Mouse (Mus musculus) limb, embryonic 11.5 days (tissue): Measurements from ENCODE around the gene Tns4. TPM values are rescaled to one million over a fixed set of nuclear protein-coding genes. Genes with fewer than 3 reads are reported as not detected.

Experiments used
- ATAC-seq: fragments of 200-750 bp; cut with Nextera tagmentation; 2 replicates; pipeline ENCODE4 v1.8.0; 2017; ENCODE audit warnings: low read depth; ENCODE audit not compliant: insufficient number of reproducible peaks, low FRiP score, low TSS enrichment
- DNase-seq: peaks from one replicate; pipeline ENCODE4 v3.0.0-alpha.2; 2015; ENCODE audit warnings: low spot score
- H3K27ac ChIP-seq: fragments of 300-500 bp; sonication (generic); replicated peaks from 2 replicates; pipeline ENCODE4 v1.5.1; 2014; ENCODE audit warnings: low read depth, mild to moderate bottlenecking, low read length
- H3K27me3 ChIP-seq: fragments of 300-500 bp; sonication (generic); 2 replicates; pipeline ENCODE4 v1.6.1; 2014; ENCODE audit warnings: mild to moderate bottlenecking, low read length, mixed read lengths; ENCODE audit not compliant: control insufficient read depth, insufficient read depth
- H3K36me3 ChIP-seq: fragments of 300-500 bp; sonication (generic); 2 replicates; pipeline ENCODE4 v1.6.1; 2014; ENCODE audit warnings: mild to moderate bottlenecking, low read length, moderate library complexity, mixed read lengths; ENCODE audit not compliant: control insufficient read depth, insufficient read depth
- H3K4me1 ChIP-seq: fragments of 300-500 bp; sonication (generic); 2 replicates; pipeline ENCODE4 v1.6.1; 2014; ENCODE audit warnings: low read length, mixed read lengths; ENCODE audit not compliant: control insufficient read depth, insufficient read depth
- H3K4me2 ChIP-seq: fragments of 300-500 bp; sonication (generic); 2 replicates; pipeline ENCODE4 v1.6.1; 2014; ENCODE audit warnings: low read depth, mild to moderate bottlenecking, moderate library complexity; ENCODE audit not compliant: severe bottlenecking
- H3K4me3 ChIP-seq: fragments of 300-500 bp; sonication (generic); 2 replicates; pipeline ENCODE4 v1.5.1; 2014; ENCODE audit warnings: low read depth, low read length
- H3K9ac ChIP-seq: fragments of 300-500 bp; sonication (generic); 2 replicates; pipeline ENCODE4 v1.6.1; 2014; ENCODE audit warnings: mild to moderate bottlenecking, low read length
- H3K9me3 ChIP-seq: fragments of 300-500 bp; sonication (generic); 2 replicates; pipeline ENCODE4 v1.6.1; 2016; ENCODE audit warnings: low read length; ENCODE audit not compliant: control insufficient read depth
- WGBS: fragments of 180-500 bp; shearing (Covaris S2); extraction: QIAGEN DNeasy Blood & Tissue Kit; methylation state at CpG from one replicate; pipeline ENCODE4 v1.1.7; 2014; 5-methylcytosine and 5-hydroxymethylcytosine counted together
- polyA plus RNA-seq: library from polyadenylated mRNA; unstranded; fragments of >200 nt; fragmentation: Nextera tagmentation; extraction: Ambion mirVana; gene quantifications from 2 replicates; pipeline ENCODE4 v1.2.1, GENCODE M21; 2014

Tns4 gene
- polyA plus RNA-seq, 1 experiment from 2014 or later, result 1.6 TPM

DNA sequence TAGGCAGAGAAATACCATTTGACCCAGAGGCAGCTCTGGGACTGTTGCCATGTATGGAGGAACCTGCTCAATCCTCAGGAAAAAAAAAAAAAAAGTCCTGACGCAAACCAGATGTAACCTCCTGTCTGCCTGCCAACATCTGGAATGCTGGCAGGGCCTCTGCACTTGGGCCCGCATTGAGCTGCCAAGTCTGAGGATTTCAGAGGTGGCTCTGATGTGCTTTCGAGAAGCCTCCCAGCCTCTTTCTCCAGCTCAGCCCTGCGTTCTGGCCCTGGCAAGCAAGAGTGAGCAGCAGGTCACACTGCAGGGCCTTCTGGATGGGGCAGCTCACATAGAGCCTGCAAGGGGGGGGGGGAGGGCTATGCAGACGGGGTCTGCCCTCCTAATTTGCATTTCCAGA is 42.0 kb downstream of the Tns4 start:
- DNase-seq (peak; percentile 62), ATAC-seq (0 out of 2 replicates have a peak, but pooled peaks have one; percentile 22)
- Histone ChIP-seq H3K4me2 (peak overlapping the region; percentile 50; the same call in 1 of the 2 replicates), H3K27me3 (no peaks in the 10 kb centered on the region), H3K9me3 (no peaks in the 10 kb centered on the region), H3K4me3 (no peak overlapping the region), H3K36me3 (peaks cover 30% of the 10 kb centered on the region), H3K27ac (peak overlapping the region; percentile 81), H3K9ac (peak overlapping the region; percentile 12; the same call in 1 of the 2 replicates), H3K4me1 (peaks cover 48% of the 10 kb centered on the region)
- WGBS, result 18% methylated on average over 5 of the region's 5 CpGs

DNA sequence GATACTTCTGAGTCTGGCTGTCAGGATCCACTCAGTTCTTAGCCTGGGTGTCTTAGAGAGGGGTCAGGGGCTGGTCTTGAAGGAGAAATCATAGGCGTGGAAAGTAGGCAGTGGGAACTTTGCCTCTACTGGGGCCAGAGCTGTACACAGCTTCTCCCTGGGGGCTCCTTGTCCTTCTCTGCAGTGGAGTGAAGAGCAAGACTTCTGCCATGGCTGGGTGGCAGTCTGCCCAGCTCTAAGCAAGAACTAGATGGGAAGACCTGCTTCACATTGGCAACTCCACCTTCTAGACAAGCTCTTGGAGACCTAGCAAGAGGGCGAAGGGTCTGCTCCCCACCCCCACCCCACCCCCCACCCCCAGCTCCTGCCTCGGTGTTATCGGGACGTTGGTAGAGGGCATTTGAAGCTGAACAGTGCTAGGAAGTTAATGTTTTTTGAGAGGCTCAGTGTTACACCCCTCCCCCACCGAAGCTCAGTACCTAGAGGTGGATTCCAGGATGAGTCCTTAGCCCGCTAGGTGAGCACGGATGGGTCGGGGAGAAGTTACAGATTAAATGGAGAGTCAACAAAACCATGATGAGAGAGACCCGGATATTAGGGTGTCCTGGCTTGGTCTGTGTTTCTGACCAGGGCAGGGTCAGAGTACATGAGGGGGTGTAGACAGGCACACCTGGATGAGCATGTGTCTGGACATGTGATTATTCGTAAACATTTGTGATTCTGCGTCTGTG is 43.8 kb downstream of the Tns4 start:
- ATAC-seq (no peak), DNase-seq (no peak)
- Histone ChIP-seq H3K4me3 (peak overlapping the region; percentile 29), H3K9ac (no peak overlapping the region), H3K36me3 (peaks cover 20% of the 10 kb centered on the region), H3K27ac (0 out of 2 replicates have a peak overlapping the region, but pooled peaks have one; percentile 0), H3K4me1 (peaks cover 51% of the 10 kb centered on the region), H3K9me3 (no peaks in the 10 kb centered on the region), H3K27me3 (no peaks in the 10 kb centered on the region), H3K4me2 (peak overlapping the region; percentile 50)
- 71% methylated on average over 12 of the region's 12 CpGs for WGBS

GRCm38 (mm10) chr11:99044306-99044705 is 44.8 kb downstream of the Tns4 start:
- H3K27me3 ChIP-seq, result no peaks in the 10 kb centered on the region
- peaks cover 51% of the 10 kb centered on the region for H3K4me1 ChIP-seq
- DNase-seq (no peak), ATAC-seq (no peak)
- 50% methylated on average over 5 of the region's 5 CpGs for WGBS
- no peaks in the 10 kb centered on the region for H3K9me3 ChIP-seq
- no peak overlapping the region; the same call in 1 of the 2 replicates for H3K9ac ChIP-seq
- peak overlapping the region; percentile 29 for H3K4me3 ChIP-seq
- peaks cover 12% of the 10 kb centered on the region for H3K36me3 ChIP-seq
- 0 out of 2 replicates have a peak overlapping the region, but pooled peaks have one; percentile 36 for H3K27ac ChIP-seq
- peak overlapping the region; percentile 50 for H3K4me2 ChIP-seq

GRCm38 (mm10) chr11:99043632-99044031 is 45.5 kb downstream of the Tns4 start:
- no peak overlapping the region for H3K9ac ChIP-seq
- no peaks in the 10 kb centered on the region for H3K9me3 ChIP-seq
- no peak for ATAC-seq
- no peaks in the 10 kb centered on the region for H3K27me3 ChIP-seq
- H3K4me1 ChIP-seq, result peaks cover 51% of the 10 kb centered on the region
- peak overlapping the region; percentile 29 for H3K4me3 ChIP-seq
- 65% methylated on average over 6 of the region's 6 CpGs for WGBS
- H3K36me3 ChIP-seq, result peaks cover 6% of the 10 kb centered on the region; the same call in 1 of the 2 replicates
- no peak for DNase-seq
- H3K4me2 ChIP-seq, result peak overlapping the region; percentile 50
- H3K27ac ChIP-seq, result no peak overlapping the region

DNA sequence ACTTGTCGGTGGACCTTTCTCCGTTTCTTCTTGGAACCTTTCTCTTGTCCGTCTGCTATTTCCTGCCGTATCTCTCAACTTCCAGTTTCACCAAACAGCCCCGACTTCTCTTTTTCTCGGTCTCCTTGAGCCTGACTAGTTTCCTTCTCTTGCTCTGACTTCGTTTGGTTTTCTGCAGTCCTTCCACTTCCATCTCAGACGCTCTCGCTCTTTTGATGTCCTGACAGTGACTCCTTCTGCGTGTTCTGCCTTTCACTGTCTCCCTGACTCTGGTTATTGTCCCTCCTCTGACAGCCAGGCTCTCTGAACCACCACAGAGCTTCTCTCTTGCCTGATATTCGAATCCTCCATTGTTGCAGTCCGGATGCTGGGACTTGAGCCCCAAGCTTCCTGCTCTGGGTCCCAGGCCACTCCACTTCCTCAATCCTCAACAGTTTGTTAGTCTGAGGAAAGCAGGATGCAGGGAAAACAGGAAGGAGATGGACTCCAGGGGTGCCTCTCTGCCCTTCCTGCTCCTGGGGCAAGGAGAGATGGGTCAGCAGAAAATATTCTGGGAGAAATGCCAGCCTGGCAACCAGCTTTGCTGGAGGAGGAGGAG is 46.2 kb downstream of the Tns4 start:
- H3K9me3 ChIP-seq, result no peaks in the 10 kb centered on the region
- peak overlapping the region; percentile 94 for H3K9ac ChIP-seq
- peaks cover 4% of the 10 kb centered on the region; the same call in 1 of the 2 replicates for H3K36me3 ChIP-seq
- H3K27me3 ChIP-seq, result no peaks in the 10 kb centered on the region
- peak overlapping the region; percentile 92 for H3K4me2 ChIP-seq
- DNase-seq, result peak; percentile 50
- peak overlapping the region; percentile 91 for H3K27ac ChIP-seq
- peak overlapping the region; percentile 94 for H3K4me3 ChIP-seq
- ATAC-seq, result no peak
- 31% methylated on average over 12 of the region's 12 CpGs for WGBS
- H3K4me1 ChIP-seq, result peaks cover 50% of the 10 kb centered on the region

DNA sequence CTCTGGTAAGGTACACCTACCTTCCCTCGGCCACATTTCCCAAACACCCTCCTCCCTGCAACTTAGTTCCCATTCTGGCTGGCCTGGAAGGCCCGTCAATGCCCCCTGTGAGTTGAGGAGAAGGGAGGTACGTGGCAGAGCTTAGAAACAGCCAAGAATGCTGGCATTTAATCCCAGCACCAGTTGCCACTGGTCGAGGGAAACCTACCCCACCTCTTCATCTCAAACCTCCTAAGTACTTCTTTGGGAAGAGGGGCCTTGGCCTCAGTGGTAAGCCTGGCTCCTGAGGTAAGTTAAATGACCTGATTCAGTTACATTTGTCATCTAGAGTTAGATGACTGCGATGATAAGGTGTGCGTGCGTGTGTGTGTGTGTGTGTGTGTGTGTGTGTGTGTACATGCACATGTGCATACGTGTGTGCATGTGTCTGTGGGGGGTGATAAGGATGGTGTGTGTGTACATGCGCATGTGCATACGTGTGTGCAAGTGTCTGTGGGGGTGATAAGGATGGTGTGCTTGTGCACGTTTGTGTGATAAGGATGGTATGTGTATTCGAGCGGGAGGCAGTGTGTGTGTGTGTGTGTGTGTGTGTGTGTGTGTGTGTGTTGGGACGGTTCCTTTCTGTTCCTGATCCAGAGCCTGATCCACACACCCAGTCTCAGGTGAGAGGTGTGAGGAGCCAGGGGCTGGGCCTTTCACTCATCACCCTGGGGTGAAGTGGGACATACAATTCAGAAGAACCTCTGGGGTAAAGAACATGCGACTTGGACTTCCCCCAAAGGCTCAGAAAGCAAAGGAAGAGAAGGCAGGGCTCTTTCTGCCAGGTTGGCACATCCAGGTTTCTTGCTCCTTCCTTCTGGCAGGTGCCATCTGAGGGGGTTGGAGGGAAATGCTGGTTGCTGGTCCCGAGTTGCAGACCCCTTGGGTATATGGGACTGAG is 47.0 kb downstream of the Tns4 start:
- ATAC-seq, result no peak

DNA sequence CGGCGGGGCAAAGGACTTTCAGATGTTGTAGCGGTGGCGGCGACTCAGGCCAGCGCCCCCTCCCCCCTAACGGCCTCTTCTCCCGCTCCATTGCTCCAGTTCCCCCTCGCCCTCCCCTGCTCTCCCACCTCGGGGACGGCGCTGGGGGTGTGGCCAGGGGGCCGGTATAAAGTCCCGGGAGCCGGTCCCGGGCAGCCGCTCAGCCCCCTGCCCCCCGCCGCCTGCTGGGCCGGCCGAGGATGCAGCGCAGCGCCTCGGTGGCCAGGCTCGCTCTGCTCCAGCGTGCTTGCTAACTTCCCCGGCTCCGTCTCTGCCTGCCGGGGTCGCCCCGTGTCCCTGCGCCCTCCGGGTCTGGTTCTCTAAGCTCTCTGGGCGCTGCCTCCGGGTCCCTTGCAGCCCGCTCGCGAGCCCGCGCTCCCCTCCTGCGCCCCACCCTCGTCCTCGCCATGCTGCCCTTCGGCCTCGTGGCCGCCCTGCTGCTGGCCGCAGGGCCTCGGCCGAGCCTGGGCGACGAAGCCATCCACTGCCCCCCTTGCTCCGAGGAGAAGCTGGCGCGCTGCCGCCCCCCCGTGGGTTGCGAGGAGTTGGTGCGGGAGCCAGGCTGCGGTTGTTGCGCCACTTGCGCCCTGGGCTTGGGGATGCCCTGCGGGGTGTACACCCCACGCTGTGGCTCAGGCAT is 47.9 kb downstream of the Tns4 start, which contains the start of gene Igfbp4:
Gene Igfbp4 (plus strand): TSS at position 194 of the 679 bp plus-strand sequence.
- H3K27me3 ChIP-seq, result no peaks in the 10 kb centered on the region
- H3K9me3 ChIP-seq, result no peaks in the 10 kb centered on the region
- under 1% methylated on average over 63 of the region's 63 CpGs for WGBS
- H3K4me2 ChIP-seq, result peak within 1 kb of the TSS; percentile 92
- peak within 1 kb of the TSS; percentile 94 for H3K4me3 ChIP-seq
- H3K4me1 ChIP-seq, result peaks cover 34% of the 10 kb centered on the region
- peak within 1 kb of the TSS; percentile 94 for H3K9ac ChIP-seq
- ATAC-seq, result peak; percentile 88
- DNase-seq, result peak; percentile 92
- H3K36me3 ChIP-seq, result peaks cover 2% of the 10 kb centered on the region; the same call in 1 of the 2 replicates
- peak within 1 kb of the TSS; percentile 91 for H3K27ac ChIP-seq

More for the DNA sequence above, 47.0 kb downstream of the Tns4 start:
- peak overlapping the region; percentile 94 for H3K4me3 ChIP-seq
- H3K9me3 ChIP-seq, result no peaks in the 10 kb centered on the region
- WGBS, result 38% methylated on average over 16 of the region's 16 CpGs
- peaks cover 42% of the 10 kb centered on the region for H3K4me1 ChIP-seq
- peak overlapping the region; percentile 92 for H3K4me2 ChIP-seq
- peak overlapping the region; percentile 94 for H3K9ac ChIP-seq
- no peak for DNase-seq
- H3K27me3 ChIP-seq, result no peaks in the 10 kb centered on the region
- peak overlapping the region; percentile 91 for H3K27ac ChIP-seq
- peaks cover 2% of the 10 kb centered on the region; the same call in 1 of the 2 replicates for H3K36me3 ChIP-seq
